Mouse (Mus musculus) lung, postnatal 0 days (tissue): ENCODE measurements around the gene Dlg2. TPM values are rescaled to one million over a fixed set of nuclear protein-coding genes. Genes with fewer than 3 reads are reported as not detected.

Experiments
- ATAC-seq: fragments of 200-750 bp; cut with Nextera tagmentation; 2 replicates; pipeline ENCODE4 v1.8.0; 2017; ENCODE audit warnings: moderate library complexity
- DNase-seq: peaks from one replicate; pipeline ENCODE4 v3.0.0-alpha.2; 2016; ENCODE audit warnings: low spot score
- H3K27ac ChIP-seq: fragments of 300-500 bp; sonication (generic); 2 replicates; pipeline ENCODE4 v1.5.1; 2014; ENCODE audit warnings: antibody characterized with exemption, mild to moderate bottlenecking, low read length, mixed read lengths
- H3K27me3 ChIP-seq: fragments of 300-500 bp; sonication (generic); replicated peaks from 2 replicates; pipeline ENCODE4 v1.6.1; 2014; ENCODE audit warnings: low read length, mixed read lengths; ENCODE audit not compliant: insufficient read depth
- H3K36me3 ChIP-seq: fragments of 300-500 bp; sonication (generic); 2 replicates; pipeline ENCODE4 v1.6.1; 2014; ENCODE audit warnings: low read length, mixed read lengths; ENCODE audit not compliant: insufficient read depth
- H3K4me1 ChIP-seq: fragments of 300-500 bp; sonication (generic); 2 replicates; pipeline ENCODE4 v1.6.1; 2014; ENCODE audit warnings: antibody characterized with exemption, low read depth, low read length, mixed read lengths; ENCODE audit not compliant: insufficient read depth
- H3K4me2 ChIP-seq: fragments of 300-500 bp; sonication (generic); replicated peaks from 2 replicates; pipeline ENCODE4 v1.6.1; 2014; ENCODE audit warnings: low read depth, mild to moderate bottlenecking, low read length, moderate library complexity, mixed read lengths
- H3K4me3 ChIP-seq: fragments of 300-500 bp; sonication (generic); 2 replicates; pipeline ENCODE4 v1.5.1; 2014; ENCODE audit warnings: low read depth, low read length
- H3K9ac ChIP-seq: fragments of 300-500 bp; sonication (generic); replicated peaks from 2 replicates; pipeline ENCODE4 v1.6.1; 2014; ENCODE audit warnings: low read depth, mild to moderate bottlenecking
- H3K9me3 ChIP-seq: fragments of 300-500 bp; sonication (generic); 2 replicates; pipeline ENCODE4 v1.6.1; 2016; ENCODE audit warnings: low read length, mixed read lengths
- CTCF ChIP-seq: IDR thresholded peaks from 2 replicates; pipeline ENCODE4 v1.5.1; 2016; ENCODE audit warnings: antibody characterized with exemption, mild to moderate bottlenecking
- EP300 ChIP-seq: IDR thresholded peaks from 2 replicates; pipeline ENCODE4 v1.6.1; 2016; ENCODE audit warnings: antibody characterized with exemption, mild to moderate bottlenecking, control low read depth
- WGBS: fragments of 180-500 bp; shearing (Covaris S2); extraction: QIAGEN DNeasy Blood & Tissue Kit; methylation state at CpG from one replicate; pipeline ENCODE4 v1.1.7; 2014; 5-methylcytosine and 5-hydroxymethylcytosine counted together
- polyA plus RNA-seq: library from polyadenylated mRNA; unstranded; fragments of >200 nt; fragmentation: Nextera tagmentation; extraction: Ambion mirVana; gene quantifications from 2 replicates; pipeline ENCODE4 v1.2.1, GENCODE M21; 2015

Dlg2 gene
- polyA plus RNA-seq, 1 experiment from 2014 or later: 0.43 TPM

DNA sequence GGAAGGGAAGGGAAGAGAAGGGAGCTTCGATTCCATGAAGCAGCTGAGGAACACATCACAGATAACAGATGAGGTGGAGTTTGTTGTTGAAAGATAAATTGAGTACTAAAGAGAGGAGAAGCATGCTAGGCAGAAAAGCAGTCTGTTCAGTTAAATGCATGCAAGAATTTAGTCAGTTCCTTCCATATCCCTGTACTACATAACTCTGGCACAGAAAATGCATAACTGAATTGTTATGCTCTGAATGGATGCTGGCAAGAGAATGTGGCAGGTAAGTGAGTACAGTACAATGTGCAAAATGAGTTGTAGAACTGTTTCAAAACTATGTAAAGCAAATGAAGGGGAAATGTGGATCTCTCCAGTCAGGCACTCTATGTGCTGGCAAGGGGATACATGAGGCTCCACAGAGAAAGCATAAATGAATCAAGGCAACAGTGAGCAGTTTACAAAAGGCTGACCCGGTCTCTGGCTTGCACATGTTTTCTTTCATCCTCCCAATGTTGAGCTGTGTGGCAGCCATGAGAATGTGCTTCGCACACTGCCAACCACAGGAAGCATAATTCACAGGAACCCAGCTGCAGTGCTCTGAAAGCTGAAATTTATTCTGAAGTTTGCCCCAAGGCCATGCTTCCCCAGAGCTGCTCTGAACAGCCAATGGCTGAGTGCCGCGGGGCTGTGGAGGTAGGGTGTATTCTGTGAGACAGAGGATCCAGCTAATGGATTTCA lies 1386.5 kb downstream of the Dlg2 start:
- WGBS: 65% methylated on average over 5 of the region's 5 CpGs

DNA sequence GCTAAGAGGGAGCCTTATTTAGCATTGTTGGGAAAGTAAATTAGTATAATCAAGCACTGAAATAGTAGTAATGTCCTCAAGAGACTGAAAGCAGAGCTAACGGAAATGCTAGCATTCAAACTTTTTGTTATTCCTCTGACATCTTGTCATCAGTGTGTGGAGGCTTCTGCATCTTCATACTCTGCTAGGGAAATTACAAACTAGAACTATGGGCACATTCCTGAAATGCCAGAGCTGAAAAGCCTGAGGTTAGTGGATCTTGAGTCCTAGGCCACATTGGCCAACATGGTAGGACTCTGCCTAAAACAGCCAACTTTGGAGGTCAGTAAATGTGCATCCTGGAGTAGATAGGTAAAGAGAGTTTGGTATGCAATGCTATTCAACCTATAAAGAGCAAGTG lies 1392.4 kb downstream of the Dlg2 start:
- Histone ChIP-seq H3K27me3 (no peaks in the 10 kb centered on the region), H3K4me1 (no peaks in the 10 kb centered on the region), H3K4me2 (no peak overlapping the region), H3K27ac (no peak overlapping the region), H3K9ac (no peak overlapping the region), H3K9me3 (no peaks in the 10 kb centered on the region), H3K4me3 (no peak overlapping the region), H3K36me3 (no peaks in the 10 kb centered on the region)
- TF ChIP-seq EP300 (no peak), CTCF (no peak)
- ATAC-seq: no peak
- no peak for DNase-seq
- WGBS: 57% methylated on average over 1 of the region's 1 CpGs

More for the DNA sequence above, 1386.5 kb downstream of the Dlg2 start:
- H3K9me3 ChIP-seq: no peaks in the 10 kb centered on the region
- no peak for DNase-seq
- no peak overlapping the region for H3K9ac ChIP-seq
- no peak overlapping the region for H3K27ac ChIP-seq
- no peak overlapping the region for H3K4me3 ChIP-seq
- no peak overlapping the region for H3K4me2 ChIP-seq
- no peaks in the 10 kb centered on the region for H3K4me1 ChIP-seq
- ATAC-seq: no peak
- no peak for TF ChIP-seq EP300
- TF ChIP-seq CTCF: no peak
- H3K36me3 ChIP-seq: no peaks in the 10 kb centered on the region
- no peaks in the 10 kb centered on the region for H3K27me3 ChIP-seq

DNA sequence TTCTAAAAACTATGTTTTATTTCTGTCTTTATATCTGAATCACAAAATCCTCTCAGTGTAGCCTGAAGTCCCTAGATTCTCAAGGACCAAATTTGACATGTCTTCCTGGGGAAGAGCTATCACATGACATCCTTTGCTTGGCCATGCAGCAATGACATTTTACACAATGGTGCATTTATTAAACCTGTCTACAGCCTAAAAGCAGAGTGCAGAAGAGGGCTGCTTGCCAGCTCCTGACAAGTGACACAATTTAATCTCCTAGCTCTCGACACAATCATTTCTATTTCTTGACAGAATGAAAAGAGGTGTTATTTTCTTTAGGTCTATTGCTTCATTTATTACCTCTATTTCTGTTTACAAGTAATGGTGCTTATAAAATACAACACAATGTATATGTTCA lies 1400.4 kb downstream of the Dlg2 start:
- Histone ChIP-seq H3K9me3 (no peaks in the 10 kb centered on the region), H3K27me3 (no peaks in the 10 kb centered on the region), H3K4me3 (no peak overlapping the region), H3K9ac (no peak overlapping the region), H3K4me2 (no peak overlapping the region), H3K36me3 (no peaks in the 10 kb centered on the region), H3K27ac (no peak overlapping the region), H3K4me1 (no peaks in the 10 kb centered on the region)
- DNase-seq: no peak
- 26% methylated on average over 1 of the region's 1 CpGs for WGBS
- TF ChIP-seq EP300 (no peak), CTCF (no peak)
- no peak for ATAC-seq

DNA sequence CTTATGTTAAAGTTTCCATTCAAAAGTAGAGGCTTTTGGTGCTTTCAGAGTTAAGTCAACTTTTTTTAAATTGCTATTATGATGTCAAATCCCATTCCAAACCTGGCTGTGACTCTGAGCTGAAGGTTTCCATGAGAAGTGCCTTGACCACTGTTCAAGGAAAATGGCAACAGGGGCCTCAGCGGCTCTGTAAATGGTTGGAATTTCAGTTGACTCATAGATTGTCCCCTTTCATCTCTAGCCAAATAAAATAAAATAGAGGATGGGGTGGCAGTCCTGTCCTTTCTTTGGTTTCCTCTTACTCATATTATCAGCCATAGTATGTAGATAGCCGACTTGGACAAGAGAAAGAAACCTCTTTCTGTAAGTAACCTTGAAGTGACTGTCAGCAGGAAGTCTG lies 1401.3 kb downstream of the Dlg2 start:
- no peaks in the 10 kb centered on the region for H3K36me3 ChIP-seq
- H3K4me2 ChIP-seq: no peak overlapping the region
- 66% methylated on average over 2 of the region's 2 CpGs for WGBS
- H3K27me3 ChIP-seq: no peaks in the 10 kb centered on the region
- H3K27ac ChIP-seq: no peak overlapping the region
- DNase-seq: no peak
- no peaks in the 10 kb centered on the region for H3K9me3 ChIP-seq
- H3K9ac ChIP-seq: no peak overlapping the region
- no peaks in the 10 kb centered on the region for H3K4me1 ChIP-seq
- no peak overlapping the region for H3K4me3 ChIP-seq
- ATAC-seq: no peak
- TF ChIP-seq CTCF (no peak), EP300 (no peak)

DNA sequence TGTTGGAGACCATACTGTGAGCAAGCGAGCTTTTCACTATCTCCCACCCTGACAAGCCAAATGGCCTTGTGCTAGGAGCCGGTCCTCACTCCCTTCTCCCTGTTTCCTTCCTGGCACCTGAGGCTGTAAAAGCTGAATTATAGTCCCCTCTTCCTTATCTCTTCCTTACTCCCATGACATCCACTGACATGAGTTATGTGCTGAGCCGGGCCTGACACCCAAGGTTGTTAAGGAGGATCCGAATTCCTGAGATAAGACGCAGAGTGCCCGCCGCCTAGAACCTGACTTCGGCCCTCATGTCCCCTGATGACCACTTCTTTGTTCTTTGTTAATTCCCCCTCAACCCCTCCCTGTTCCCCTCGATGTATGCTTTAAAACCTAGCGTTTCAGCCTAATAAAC lies 1409.9 kb downstream of the Dlg2 start:
- TF ChIP-seq CTCF (no peak), EP300 (no peak)
- Histone ChIP-seq H3K4me3 (no peak overlapping the region), H3K36me3 (no peaks in the 10 kb centered on the region), H3K4me2 (no peak overlapping the region), H3K4me1 (no peaks in the 10 kb centered on the region), H3K27me3 (no peaks in the 10 kb centered on the region), H3K9me3 (no peaks in the 10 kb centered on the region), H3K9ac (no peak overlapping the region), H3K27ac (no peak overlapping the region)
- WGBS: 69% methylated on average over 10 of the region's 10 CpGs
- ATAC-seq: no peak
- DNase-seq: no peak

DNA sequence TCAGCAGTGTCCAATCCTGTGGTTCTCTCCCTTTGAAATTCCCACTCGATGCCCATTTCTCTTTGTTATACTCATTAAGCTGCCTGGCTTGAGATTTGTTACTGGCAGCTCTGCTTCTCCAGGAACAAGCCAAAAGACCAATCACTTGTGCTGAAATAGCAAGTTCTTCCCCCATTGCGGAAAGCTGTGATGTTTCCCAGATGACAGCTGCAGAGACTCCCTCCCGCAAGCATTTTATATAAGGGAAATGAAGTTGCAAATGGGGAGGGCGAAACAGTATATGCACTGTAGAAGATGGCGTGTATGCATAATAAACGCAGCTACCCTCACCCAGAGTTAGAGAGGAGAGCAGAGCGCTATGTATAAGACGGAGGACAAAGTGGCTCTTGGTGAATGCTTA lies 1417.5 kb downstream of the Dlg2 start:
- 83% methylated on average over 8 of the region's 8 CpGs for WGBS
- Histone ChIP-seq H3K36me3 (no peaks in the 10 kb centered on the region), H3K9me3 (no peaks in the 10 kb centered on the region), H3K27me3 (no peaks in the 10 kb centered on the region), H3K4me3 (no peak overlapping the region), H3K4me2 (no peak overlapping the region), H3K9ac (no peak overlapping the region), H3K4me1 (no peaks in the 10 kb centered on the region), H3K27ac (no peak overlapping the region)
- DNase-seq (no peak), ATAC-seq (no peak)
- TF ChIP-seq EP300 (no peak), CTCF (no peak)

DNA sequence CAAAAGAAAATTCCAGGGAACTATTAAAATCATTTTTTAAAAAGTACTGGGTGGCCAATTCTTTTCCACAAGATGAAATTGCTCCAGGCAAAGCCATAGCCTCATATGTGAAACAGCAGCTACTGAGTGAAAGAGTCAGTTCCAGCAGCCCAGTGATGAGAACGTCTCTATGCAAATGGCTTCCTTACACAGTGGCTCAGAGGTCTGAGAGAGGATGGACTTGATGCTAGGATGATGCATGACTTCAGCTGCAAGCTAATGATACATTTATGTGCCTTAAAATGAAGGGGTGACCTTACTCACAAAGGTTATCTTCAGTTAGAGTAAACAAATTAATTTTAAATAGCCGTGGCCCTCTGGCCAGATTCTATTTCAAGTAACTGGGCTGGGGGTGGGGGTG lies 1420.5 kb downstream of the Dlg2 start:
- ATAC-seq: no peak
- no peak for DNase-seq
- Histone ChIP-seq H3K9me3 (no peaks in the 10 kb centered on the region), H3K27ac (no peak overlapping the region), H3K27me3 (no peaks in the 10 kb centered on the region), H3K9ac (no peak overlapping the region), H3K36me3 (no peaks in the 10 kb centered on the region), H3K4me1 (no peaks in the 10 kb centered on the region), H3K4me3 (no peak overlapping the region), H3K4me2 (no peak overlapping the region)
- WGBS: 5% methylated on average over 2 of the region's 2 CpGs
- TF ChIP-seq CTCF: no peak
- no peak for TF ChIP-seq EP300
